Mouse (Mus musculus): ENCODE results near the gene C1ql2. TPM values are rescaled to one million over a fixed set of nuclear protein-coding genes. Genes with fewer than 3 reads are reported as not detected.

C1ql2 gene
- polyA plus RNA-seq (2012; rRNA removed): 0.08 TPM in 1 of 2 replicates, not detected in the other

GRCm38 (mm10) chr1:120340419-120341171 lies at the start of gene C1ql2:
Gene C1ql2 (plus strand): TSS chr1:120340582.
- no peaks in the 10 kb centered on the region for H3K36me3 ChIP-seq (ENCODE audit: control insufficient read depth, insufficient read depth, low read length)
- H3K27ac ChIP-seq (ENCODE audit: insufficient read depth, low read depth, low read length): no peak within 1 kb of the TSS
- H3K4me3 ChIP-seq (ENCODE audit: insufficient read depth, low read depth, low read length): no peak within 1 kb of the TSS
- no peaks in the 10 kb centered on the region for H3K27me3 ChIP-seq (replicated peaks; ENCODE audit: control insufficient read depth, insufficient read depth, low read length)
- no peaks in the 10 kb centered on the region for H3K4me1 ChIP-seq (ENCODE audit: control insufficient read depth, insufficient read depth, low read length)
- under 1% methylated on average over 73 of the region's 73 CpGs for WGBS
- TF ChIP-seq CTCF (conservative IDR thresholded peaks at IDR 0.05; ENCODE audit: insufficient read depth, insufficient read length, low read depth, low read length): no peak
- no peak for TF ChIP-seq POLR2A (IDR thresholded peaks at IDR 0.05; ENCODE audit: low read depth, low read length)
- no peak for DNase-seq

GRCm38 (mm10) chr1:120291709-120292108 lies 48.7 kb upstream of the C1ql2 start:
- DNase-seq: no peak
- no peaks in the 10 kb centered on the region for H3K27me3 ChIP-seq (replicated peaks; ENCODE audit: control insufficient read depth, insufficient read depth, low read length)
- WGBS: 90% methylated on average over 3 of the region's 3 CpGs
- no peaks in the 10 kb centered on the region for H3K36me3 ChIP-seq (ENCODE audit: control insufficient read depth, insufficient read depth, low read length)
- TF ChIP-seq POLR2A (IDR thresholded peaks at IDR 0.05; ENCODE audit: low read depth, low read length) (no peak), CTCF (conservative IDR thresholded peaks at IDR 0.05; ENCODE audit: insufficient read depth, insufficient read length, low read depth, low read length) (no peak)
- H3K27ac ChIP-seq (ENCODE audit: insufficient read depth, low read depth, low read length): no peak overlapping the region
- no peak overlapping the region for H3K4me3 ChIP-seq (ENCODE audit: insufficient read depth, low read depth, low read length)
- H3K4me1 ChIP-seq (ENCODE audit: control insufficient read depth, insufficient read depth, low read length): no peaks in the 10 kb centered on the region

DNA sequence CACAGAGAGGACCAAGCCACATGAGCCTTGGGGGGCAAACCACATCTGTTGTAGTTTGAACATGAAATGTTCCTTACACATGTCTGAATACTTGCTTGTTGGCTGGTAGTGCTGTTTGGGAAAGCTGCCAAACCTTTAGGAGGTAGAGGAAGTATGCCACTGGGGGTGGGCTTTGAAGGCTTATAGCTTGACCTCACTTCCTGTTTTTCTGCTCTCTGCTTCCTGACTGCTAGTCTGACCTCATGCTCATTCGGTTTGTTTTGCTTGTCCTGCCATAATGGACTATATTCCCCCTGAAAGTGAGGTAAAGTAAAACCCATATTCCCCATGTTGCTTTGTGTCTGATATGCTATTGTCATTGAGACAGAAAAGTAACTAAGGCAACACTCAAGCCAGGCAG lies 46.6 kb upstream of the C1ql2 start:
- no peak for DNase-seq
- no peak overlapping the region for H3K27ac ChIP-seq (ENCODE audit: insufficient read depth, low read depth, low read length)
- TF ChIP-seq CTCF (conservative IDR thresholded peaks at IDR 0.05; ENCODE audit: insufficient read depth, insufficient read length, low read depth, low read length): no peak
- TF ChIP-seq POLR2A (IDR thresholded peaks at IDR 0.05; ENCODE audit: low read depth, low read length): no peak
- H3K4me3 ChIP-seq (ENCODE audit: insufficient read depth, low read depth, low read length): no peak overlapping the region
- no peaks in the 10 kb centered on the region for H3K27me3 ChIP-seq (replicated peaks; ENCODE audit: control insufficient read depth, insufficient read depth, low read length)
- no peaks in the 10 kb centered on the region for H3K36me3 ChIP-seq (ENCODE audit: control insufficient read depth, insufficient read depth, low read length)
- H3K4me1 ChIP-seq (ENCODE audit: control insufficient read depth, insufficient read depth, low read length): no peaks in the 10 kb centered on the region
- 48% methylated on average over 1 of the region's 1 CpGs for WGBS

DNA sequence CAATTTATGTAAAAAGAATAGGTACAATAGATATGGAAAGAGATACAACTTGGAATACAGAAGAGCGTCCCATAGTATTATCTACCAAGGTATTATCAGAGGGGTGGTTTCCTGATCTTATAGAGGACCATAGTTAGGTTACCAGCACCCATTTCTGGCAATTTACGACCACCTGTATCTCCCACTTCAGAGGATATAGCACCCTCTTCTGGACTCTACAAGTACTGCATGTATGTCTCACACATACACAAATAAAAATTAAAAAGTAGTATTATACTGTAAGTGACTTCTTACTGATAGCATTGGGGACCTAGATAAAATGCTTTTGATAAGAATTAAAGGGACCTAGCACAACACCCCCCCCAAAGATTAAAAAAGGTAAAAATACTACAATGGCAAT lies 43.4 kb upstream of the C1ql2 start:
- H3K4me1 ChIP-seq (ENCODE audit: control insufficient read depth, insufficient read depth, low read length): no peaks in the 10 kb centered on the region
- TF ChIP-seq POLR2A (IDR thresholded peaks at IDR 0.05; ENCODE audit: low read depth, low read length) (no peak), CTCF (conservative IDR thresholded peaks at IDR 0.05; ENCODE audit: insufficient read depth, insufficient read length, low read depth, low read length) (no peak)
- no peak overlapping the region for H3K27ac ChIP-seq (ENCODE audit: insufficient read depth, low read depth, low read length)
- no peak for DNase-seq
- H3K4me3 ChIP-seq (ENCODE audit: insufficient read depth, low read depth, low read length): no peak overlapping the region
- H3K27me3 ChIP-seq (replicated peaks; ENCODE audit: control insufficient read depth, insufficient read depth, low read length): no peaks in the 10 kb centered on the region
- no peaks in the 10 kb centered on the region for H3K36me3 ChIP-seq (ENCODE audit: control insufficient read depth, insufficient read depth, low read length)
- WGBS: 96% methylated on average over 2 of the region's 2 CpGs

- Histone ChIP-seq H3K4me1 (ENCODE audit: control insufficient read depth, insufficient read depth, low read length) (no peaks in the 10 kb centered on the region), H3K27me3 (replicated peaks; ENCODE audit: control insufficient read depth, insufficient read depth, low read length) (no peaks in the 10 kb centered on the region), H3K27ac (ENCODE audit: insufficient read depth, low read depth, low read length) (no peak overlapping the region), H3K36me3 (ENCODE audit: control insufficient read depth, insufficient read depth, low read length) (no peaks in the 10 kb centered on the region), H3K4me3 (ENCODE audit: insufficient read depth, low read depth, low read length) (no peak overlapping the region)
- no peak for DNase-seq
- 55% methylated on average over 2 of the region's 2 CpGs for WGBS
- TF ChIP-seq CTCF (conservative IDR thresholded peaks at IDR 0.05; ENCODE audit: insufficient read depth, insufficient read length, low read depth, low read length) (no peak), POLR2A (IDR thresholded peaks at IDR 0.05; ENCODE audit: low read depth, low read length) (no peak)
Measured at GRCm38 (mm10) chr1:120305801-120306200, 34.6 kb upstream of the C1ql2 start.

DNA sequence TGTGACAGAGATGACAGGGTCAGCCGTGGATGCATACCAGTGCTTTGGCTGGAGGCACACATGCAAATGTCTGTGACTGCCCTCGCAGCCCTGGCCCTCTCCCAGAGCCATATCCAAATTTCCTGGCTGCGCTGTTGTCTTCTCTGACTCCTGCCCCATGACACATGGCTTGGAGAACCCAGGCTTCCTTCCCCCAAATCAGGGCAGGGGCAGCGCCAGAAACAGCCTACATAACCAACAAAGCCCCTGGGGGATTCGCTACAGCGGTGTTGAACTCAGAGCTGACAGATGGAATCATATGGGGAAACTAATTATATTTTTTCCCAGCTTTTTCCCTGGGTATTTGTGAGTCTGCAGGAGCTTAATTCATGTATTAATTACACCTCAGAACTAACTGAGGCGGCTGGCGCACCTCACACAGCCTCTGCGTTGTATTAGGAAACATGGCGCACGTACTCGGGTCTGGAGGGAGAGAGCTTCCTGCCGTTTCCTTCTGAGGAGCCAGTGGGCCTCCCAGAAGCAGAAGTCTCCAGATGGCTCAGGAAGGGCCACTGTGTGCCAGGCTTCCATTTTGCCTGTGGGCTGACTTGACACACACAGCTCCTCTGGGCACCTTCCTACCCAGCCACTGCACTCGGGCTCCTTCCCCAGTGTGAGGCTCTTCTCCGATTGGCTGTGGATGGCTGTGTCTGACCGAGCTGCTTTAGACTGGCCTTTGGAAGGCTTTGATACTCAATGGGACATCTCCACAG lies 18.9 kb upstream of the C1ql2 start:
- TF ChIP-seq CTCF (conservative IDR thresholded peaks at IDR 0.05; ENCODE audit: insufficient read depth, insufficient read length, low read depth, low read length): no peak
- TF ChIP-seq POLR2A (IDR thresholded peaks at IDR 0.05; ENCODE audit: low read depth, low read length): no peak
- 86% methylated on average over 16 of the region's 16 CpGs for WGBS

GRCm38 (mm10) chr1:120323131-120323561 lies 17.2 kb upstream of the C1ql2 start:
- H3K27ac ChIP-seq (ENCODE audit: insufficient read depth, low read depth, low read length): no peak overlapping the region
- DNase-seq: no peak
- H3K36me3 ChIP-seq (ENCODE audit: control insufficient read depth, insufficient read depth, low read length): no peaks in the 10 kb centered on the region
- 90% methylated on average over 5 of the region's 5 CpGs for WGBS
- H3K27me3 ChIP-seq (replicated peaks; ENCODE audit: control insufficient read depth, insufficient read depth, low read length): no peaks in the 10 kb centered on the region
- H3K4me1 ChIP-seq (ENCODE audit: control insufficient read depth, insufficient read depth, low read length): no peaks in the 10 kb centered on the region
- TF ChIP-seq POLR2A (IDR thresholded peaks at IDR 0.05; ENCODE audit: low read depth, low read length) (no peak), CTCF (conservative IDR thresholded peaks at IDR 0.05; ENCODE audit: insufficient read depth, insufficient read length, low read depth, low read length) (no peak)
- H3K4me3 ChIP-seq (ENCODE audit: insufficient read depth, low read depth, low read length): no peak overlapping the region

More for the DNA sequence above, 18.9 kb upstream of the C1ql2 start:
- Histone ChIP-seq H3K4me3 (ENCODE audit: insufficient read depth, low read depth, low read length) (no peak overlapping the region), H3K27me3 (replicated peaks; ENCODE audit: control insufficient read depth, insufficient read depth, low read length) (no peaks in the 10 kb centered on the region), H3K4me1 (ENCODE audit: control insufficient read depth, insufficient read depth, low read length) (no peaks in the 10 kb centered on the region), H3K36me3 (ENCODE audit: control insufficient read depth, insufficient read depth, low read length) (no peaks in the 10 kb centered on the region), H3K27ac (ENCODE audit: insufficient read depth, low read depth, low read length) (no peak overlapping the region)
- DNase-seq: no peak
